Mouse (Mus musculus): ENCODE data around the gene Nabp2.

GRCm38 (mm10) chr10:128370601-128371000, 40.7 kb downstream of the Nabp2 start:
- TF ChIP-seq EP300 (IDR thresholded peaks at IDR 0.05; ENCODE audit: low read depth) (no peak), CTCF (IDR thresholded peaks at IDR 0.05; ENCODE audit: low read depth) (no peak)

All from liver, postnatal 0 days (tissue).